Mouse (Mus musculus): Measurements from ENCODE around the gene Rerg. TPM values are rescaled to one million over a fixed set of nuclear protein-coding genes. Genes with fewer than 3 reads are reported as not detected.

Rerg gene
- polyA plus RNA-seq, 1 experiment from 2014 or later: 2.5 TPM

DNA sequence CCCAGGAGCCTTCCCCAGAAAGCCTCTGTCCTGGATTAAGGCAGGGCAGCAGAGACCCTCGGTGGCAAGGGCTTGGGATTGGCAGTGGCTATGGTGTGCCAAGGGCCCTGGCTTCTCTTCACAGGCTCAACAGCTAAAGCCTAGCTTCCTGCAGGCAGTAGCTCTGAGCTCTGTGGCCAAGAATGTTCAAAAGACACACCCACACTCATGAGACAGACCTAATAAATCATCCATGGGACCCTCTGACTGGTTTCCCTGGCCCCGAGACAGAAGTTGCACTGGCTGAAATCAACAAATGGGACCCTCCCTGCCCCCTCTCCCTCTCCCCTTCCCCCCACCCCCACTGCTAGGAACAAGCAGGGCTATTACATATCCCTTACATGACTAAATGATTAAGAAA is 44.1 kb downstream of the Rerg start:
- no peak overlapping the region for H3K27ac ChIP-seq

DNA sequence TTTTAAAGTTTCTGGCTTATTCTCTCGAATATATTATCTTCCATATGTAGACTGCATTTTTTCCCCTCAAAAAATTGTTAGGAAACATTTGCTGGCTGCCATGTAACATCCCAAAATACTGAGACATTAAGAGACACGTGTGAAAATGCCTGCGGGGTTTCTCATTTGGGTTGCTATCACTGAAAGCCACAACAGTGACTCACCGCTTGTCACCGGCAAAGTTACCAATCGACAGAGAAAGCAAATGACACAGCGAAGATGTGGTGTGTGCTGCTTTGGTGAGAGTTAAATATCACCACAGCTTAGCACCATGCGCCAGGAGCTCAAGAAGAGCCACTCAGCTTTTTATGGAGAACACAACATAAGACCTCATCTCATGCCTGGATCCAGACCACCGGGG is 44.9 kb downstream of the Rerg start:
- no peak overlapping the region for H3K9ac ChIP-seq
- no peaks in the 10 kb centered on the region for H3K9me3 ChIP-seq (replicated peaks)
- no peaks in the 10 kb centered on the region for H3K4me1 ChIP-seq (replicated peaks)
- H3K4me2 ChIP-seq: no peak overlapping the region
- WGBS (ENCODE audit: insufficient replicate concordance): 26% methylated on average over 9 of the region's 9 CpGs
- H3K4me3 ChIP-seq (replicated peaks): no peak overlapping the region
- ATAC-seq (ENCODE audit: low read depth) (no peak), DNase-seq (no peak)
- H3K36me3 ChIP-seq: no peaks in the 10 kb centered on the region
- no peak overlapping the region for H3K27ac ChIP-seq
- H3K27me3 ChIP-seq: no peaks in the 10 kb centered on the region

More for the DNA sequence above, 44.1 kb downstream of the Rerg start:
- no peaks in the 10 kb centered on the region for H3K36me3 ChIP-seq
- H3K27me3 ChIP-seq: no peaks in the 10 kb centered on the region
- no peak overlapping the region for H3K4me3 ChIP-seq (replicated peaks)
- H3K9ac ChIP-seq: no peak overlapping the region
- H3K4me2 ChIP-seq: no peak overlapping the region
- H3K9me3 ChIP-seq (replicated peaks): no peaks in the 10 kb centered on the region
- ATAC-seq (ENCODE audit: low read depth): no peak
- no peaks in the 10 kb centered on the region for H3K4me1 ChIP-seq (replicated peaks)
- WGBS (ENCODE audit: insufficient replicate concordance): 19% methylated on average over 2 of the region's 2 CpGs
- no peak for DNase-seq

DNA sequence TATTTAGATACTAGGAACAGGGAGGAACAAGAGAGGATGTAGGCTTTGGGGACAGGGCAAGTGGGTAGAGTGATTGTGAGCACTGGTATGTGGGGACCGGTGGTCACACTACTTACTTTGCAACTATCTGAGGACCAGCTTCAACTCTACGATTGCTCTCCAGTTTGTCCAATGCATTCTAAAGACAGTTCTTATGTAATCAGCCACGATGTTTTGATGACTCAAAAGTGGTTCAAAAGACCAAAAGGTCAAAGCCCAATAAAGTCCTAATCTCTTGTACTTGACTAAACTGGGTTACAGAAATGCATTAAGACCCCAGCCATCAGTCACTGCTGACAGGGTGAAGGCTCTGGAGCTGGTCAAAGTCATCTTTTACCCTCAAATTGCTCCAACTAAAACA is 45.3 kb downstream of the Rerg start:
- WGBS (ENCODE audit: insufficient replicate concordance): 45% methylated on average over 3 of the region's 3 CpGs
- DNase-seq (no peak), ATAC-seq (ENCODE audit: low read depth) (no peak)
- no peak overlapping the region for H3K9ac ChIP-seq
- no peaks in the 10 kb centered on the region for H3K36me3 ChIP-seq
- no peaks in the 10 kb centered on the region for H3K27me3 ChIP-seq
- H3K4me3 ChIP-seq (replicated peaks): no peak overlapping the region
- no peak overlapping the region for H3K4me2 ChIP-seq
- H3K9me3 ChIP-seq (replicated peaks): no peaks in the 10 kb centered on the region
- H3K27ac ChIP-seq: no peak overlapping the region
- no peaks in the 10 kb centered on the region for H3K4me1 ChIP-seq (replicated peaks)

DNA sequence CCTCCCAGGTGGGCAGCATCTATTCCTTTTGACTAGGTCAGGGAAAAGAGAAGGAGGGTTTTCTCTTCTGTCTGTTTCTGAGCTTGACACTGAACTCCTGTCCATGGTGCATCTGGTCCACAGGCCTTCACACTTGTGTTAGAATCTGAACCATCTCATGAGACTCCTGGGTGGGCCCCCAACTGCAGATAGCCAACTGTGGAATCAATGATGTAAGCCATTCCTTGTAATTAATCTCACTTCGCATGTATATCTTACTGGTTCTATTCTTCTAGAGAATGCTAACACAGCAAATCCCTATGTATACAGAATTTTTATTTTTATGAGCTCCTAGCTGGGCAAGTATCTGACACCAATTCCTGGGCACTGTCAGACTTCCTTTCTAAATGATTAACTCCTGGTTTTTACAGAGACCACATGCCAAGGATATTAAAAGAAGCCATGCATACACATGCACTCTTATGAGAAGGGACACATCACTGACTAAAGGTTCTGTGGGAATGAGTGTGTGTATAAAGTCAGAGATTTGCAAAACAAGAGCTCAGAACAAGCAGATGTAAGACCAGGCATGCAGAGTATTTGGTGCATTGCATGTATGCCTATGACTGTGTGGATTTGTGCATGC is 53.3 kb downstream of the Rerg start:
- Histone ChIP-seq H3K9ac (no peak overlapping the region), H3K4me2 (no peak overlapping the region), H3K27ac (no peak overlapping the region), H3K4me1 (replicated peaks) (no peaks in the 10 kb centered on the region), H3K9me3 (replicated peaks) (no peaks in the 10 kb centered on the region), H3K36me3 (no peaks in the 10 kb centered on the region), H3K27me3 (no peaks in the 10 kb centered on the region), H3K4me3 (replicated peaks) (no peak overlapping the region)
- DNase-seq (no peak), ATAC-seq (ENCODE audit: low read depth) (no peak)
- WGBS (ENCODE audit: insufficient replicate concordance): 73% methylated on average over 1 of the region's 1 CpGs

GRCm38 (mm10) chr6:137114859-137115258 is 55.4 kb downstream of the Rerg start:
- H3K27ac ChIP-seq: no peak overlapping the region
- no peaks in the 10 kb centered on the region for H3K9me3 ChIP-seq (replicated peaks)
- no peaks in the 10 kb centered on the region for H3K27me3 ChIP-seq
- WGBS (ENCODE audit: insufficient replicate concordance): 68% methylated on average over 7 of the region's 7 CpGs
- no peaks in the 10 kb centered on the region for H3K4me1 ChIP-seq (replicated peaks)
- ATAC-seq (ENCODE audit: low read depth) (no peak), DNase-seq (no peak)
- no peaks in the 10 kb centered on the region for H3K36me3 ChIP-seq
- no peak overlapping the region for H3K4me2 ChIP-seq
- H3K9ac ChIP-seq: no peak overlapping the region
- no peak overlapping the region for H3K4me3 ChIP-seq (replicated peaks)

DNA sequence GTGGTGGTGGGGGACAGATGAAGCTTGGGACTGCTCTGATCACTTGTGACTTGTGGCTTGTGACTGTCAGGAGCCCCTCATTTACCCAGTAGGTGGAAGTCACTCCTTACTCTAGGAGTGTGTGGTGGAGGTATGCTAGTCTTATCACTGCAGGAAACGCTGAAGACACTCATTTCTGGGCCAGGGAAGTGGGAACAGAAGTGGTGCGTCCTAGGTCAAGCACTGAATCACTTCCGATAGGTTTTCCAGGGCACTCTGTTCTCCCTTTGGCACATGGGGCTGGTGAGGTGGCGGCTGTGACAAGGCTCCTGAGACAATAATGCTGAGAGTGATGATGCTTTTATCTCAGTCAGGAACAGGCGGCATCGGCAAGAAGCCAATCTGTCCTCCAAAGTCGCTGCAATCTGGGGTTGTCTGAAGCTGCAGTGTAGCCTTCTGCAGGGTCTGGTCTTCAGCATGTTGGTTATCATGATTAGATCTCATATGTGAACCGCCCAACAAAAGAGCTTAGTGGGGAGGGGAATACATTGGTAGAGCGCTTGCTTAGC is 59.0 kb downstream of the Rerg start:
- Histone ChIP-seq H3K36me3 (no peaks in the 10 kb centered on the region), H3K27me3 (no peaks in the 10 kb centered on the region), H3K9me3 (replicated peaks) (no peaks in the 10 kb centered on the region), H3K4me1 (replicated peaks) (no peaks in the 10 kb centered on the region), H3K4me2 (no peak overlapping the region), H3K27ac (no peak overlapping the region), H3K4me3 (replicated peaks) (no peak overlapping the region), H3K9ac (no peak overlapping the region)
- WGBS (ENCODE audit: insufficient replicate concordance): 54% methylated on average over 9 of the region's 9 CpGs
- no peak for ATAC-seq (ENCODE audit: low read depth)
- DNase-seq: no peak

- H3K4me1 ChIP-seq (replicated peaks): no peaks in the 10 kb centered on the region
- H3K9me3 ChIP-seq (replicated peaks): no peaks in the 10 kb centered on the region
- no peaks in the 10 kb centered on the region for H3K36me3 ChIP-seq
- H3K4me2 ChIP-seq: no peak overlapping the region
- 64% methylated on average over 6 of the region's 6 CpGs for WGBS (ENCODE audit: insufficient replicate concordance)
- H3K4me3 ChIP-seq (replicated peaks): no peak overlapping the region
- ATAC-seq (ENCODE audit: low read depth) (no peak), DNase-seq (no peak)
- no peak overlapping the region for H3K9ac ChIP-seq
- H3K27ac ChIP-seq: no peak overlapping the region
- no peaks in the 10 kb centered on the region for H3K27me3 ChIP-seq
Measured at GRCm38 (mm10) chr6:137110778-137111174, 59.5 kb downstream of the Rerg start.

DNA sequence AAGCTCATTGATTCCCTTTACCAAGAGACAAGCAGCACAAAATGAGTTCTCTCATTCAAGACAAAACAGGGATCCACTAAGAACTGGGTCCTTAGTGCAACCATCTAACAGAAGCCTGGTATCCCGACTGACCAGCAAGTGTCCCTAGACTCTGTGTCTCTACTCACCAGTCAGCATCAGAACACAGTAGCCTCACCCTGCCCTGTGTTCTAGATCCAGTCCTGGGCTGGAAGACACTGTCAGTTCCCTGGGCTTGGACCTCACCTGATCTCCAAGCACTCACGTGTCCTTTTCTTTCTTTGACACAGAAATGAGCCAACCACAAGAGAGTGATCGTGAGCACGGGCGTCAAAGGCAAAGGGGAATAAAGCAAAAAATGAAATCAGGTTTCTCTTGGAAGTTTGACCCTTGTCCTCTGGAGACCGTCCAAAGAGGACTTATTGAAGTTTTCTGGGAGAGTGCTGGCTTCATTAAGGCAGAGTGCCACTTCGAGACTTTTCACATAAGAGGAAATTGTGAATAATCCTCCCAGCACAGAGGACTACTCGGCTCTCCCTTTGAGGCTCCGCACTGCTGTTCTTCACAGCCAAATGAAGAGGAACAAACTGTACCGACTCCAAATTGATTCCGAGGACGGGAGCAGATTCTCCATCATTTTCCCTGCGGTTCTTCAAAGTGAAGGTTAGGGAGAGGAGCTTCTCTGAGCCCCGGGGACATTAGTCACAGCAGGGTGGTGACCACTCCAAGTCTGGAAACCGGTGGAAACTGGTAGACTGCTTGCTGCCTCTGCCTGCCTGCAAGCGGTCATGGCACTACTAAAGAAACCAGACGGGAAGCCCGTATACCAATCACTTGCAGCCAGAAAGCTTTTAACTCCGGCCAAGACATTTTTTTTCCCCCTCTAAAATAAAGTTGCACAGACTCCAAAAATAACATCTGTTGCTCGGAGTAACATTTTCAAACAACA is 60.2 kb downstream of the Rerg start:
- Histone ChIP-seq H3K4me3 (replicated peaks) (no peak overlapping the region), H3K27ac (no peak overlapping the region), H3K27me3 (no peaks in the 10 kb centered on the region), H3K9ac (no peak overlapping the region), H3K4me1 (replicated peaks) (no peaks in the 10 kb centered on the region), H3K9me3 (replicated peaks) (no peaks in the 10 kb centered on the region), H3K4me2 (no peak overlapping the region), H3K36me3 (no peaks in the 10 kb centered on the region)
- no peak for DNase-seq
- 69% methylated on average over 20 of the region's 20 CpGs for WGBS (ENCODE audit: insufficient replicate concordance)
- no peak for ATAC-seq (ENCODE audit: low read depth)

- no peak overlapping the region for H3K4me2 ChIP-seq
- H3K36me3 ChIP-seq: no peaks in the 10 kb centered on the region
- no peak overlapping the region for H3K4me3 ChIP-seq (replicated peaks)
- H3K27me3 ChIP-seq: no peaks in the 10 kb centered on the region
- H3K27ac ChIP-seq: no peak overlapping the region
- H3K9me3 ChIP-seq (replicated peaks): no peaks in the 10 kb centered on the region
- H3K9ac ChIP-seq: no peak overlapping the region
- 52% methylated on average over 4 of the region's 4 CpGs for WGBS (ENCODE audit: insufficient replicate concordance)
- DNase-seq: no peak
- ATAC-seq (ENCODE audit: low read depth): no peak
- no peaks in the 10 kb centered on the region for H3K4me1 ChIP-seq (replicated peaks)
Measured at GRCm38 (mm10) chr6:137105285-137105684, 65.0 kb downstream of the Rerg start.

DNA sequence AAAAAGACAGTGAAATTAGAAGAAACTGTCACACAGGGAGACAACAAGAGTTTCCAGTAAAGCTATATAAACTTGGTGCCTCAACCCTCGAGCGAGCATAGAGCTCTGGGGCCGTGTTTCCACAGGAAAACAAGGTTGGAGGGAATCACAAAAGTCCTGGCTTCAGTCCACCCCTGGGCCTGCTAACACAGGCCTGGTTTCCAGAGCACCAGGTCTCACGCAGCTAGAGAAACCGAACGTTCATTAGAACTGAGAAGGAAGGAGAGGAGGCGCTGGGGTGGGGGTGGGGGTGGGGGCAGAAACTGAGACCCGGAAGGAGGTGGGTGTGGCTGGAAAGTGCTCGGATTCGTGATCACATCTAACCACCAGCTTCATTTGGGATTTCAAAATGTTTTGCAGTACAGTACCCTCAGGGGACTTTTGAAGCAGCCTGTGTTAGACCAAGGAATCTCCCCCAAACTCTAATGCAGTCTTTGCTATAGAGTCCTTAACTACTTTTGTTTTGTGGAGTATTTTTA is 67.6 kb downstream of the Rerg start:
- no peaks in the 10 kb centered on the region for H3K4me1 ChIP-seq (replicated peaks)
- H3K9ac ChIP-seq: no peak overlapping the region
- no peaks in the 10 kb centered on the region for H3K36me3 ChIP-seq
- ATAC-seq (ENCODE audit: low read depth) (no peak), DNase-seq (no peak)
- no peak overlapping the region for H3K4me3 ChIP-seq (replicated peaks)
- no peaks in the 10 kb centered on the region for H3K27me3 ChIP-seq
- no peaks in the 10 kb centered on the region for H3K9me3 ChIP-seq (replicated peaks)
- WGBS (ENCODE audit: insufficient replicate concordance): 30% methylated on average over 10 of the region's 10 CpGs
- H3K4me2 ChIP-seq: no peak overlapping the region
- H3K27ac ChIP-seq: no peak overlapping the region

GRCm38 (mm10) chr6:137101886-137102661 is 68.2 kb downstream of the Rerg start:
- Histone ChIP-seq H3K4me2 (no peak overlapping the region), H3K27ac (no peak overlapping the region), H3K4me3 (replicated peaks) (no peak overlapping the region), H3K4me1 (replicated peaks) (no peaks in the 10 kb centered on the region), H3K9me3 (replicated peaks) (no peaks in the 10 kb centered on the region), H3K36me3 (no peaks in the 10 kb centered on the region), H3K27me3 (no peaks in the 10 kb centered on the region), H3K9ac (no peak overlapping the region)
- 70% methylated on average over 7 of the region's 7 CpGs for WGBS (ENCODE audit: insufficient replicate concordance)
- ATAC-seq (ENCODE audit: low read depth) (no peak), DNase-seq (no peak)
